Mouse (Mus musculus): ENCODE measurements around the gene Wwox. TPM values are rescaled to one million over a fixed set of nuclear protein-coding genes. Genes with fewer than 3 reads are reported as not detected.

Gene Wwox
- polyA plus RNA-seq, 1 experiment from 2014 or later = 12.1 TPM

- H3K27me3 ChIP-seq (ENCODE audit: poor library complexity, severe bottlenecking) = peaks cover 29% of the 10 kb centered on the region
- no peaks in the 10 kb centered on the region for H3K36me3 ChIP-seq (replicated peaks)
- peaks cover 7% of the 10 kb centered on the region for H3K9me3 ChIP-seq
- H3K4me1 ChIP-seq = peaks cover 47% of the 10 kb centered on the region
- H3K27ac ChIP-seq = no peak overlapping the region
- H3K4me3 ChIP-seq = no peak overlapping the region
- DNase-seq (ENCODE audit: extremely low spot score, low spot score) = no peak
- WGBS = 82% methylated on average over 9 of the region's 9 CpGs
Measured at GRCm38 (mm10) chr8:114909146-114909545, 469.7 kb downstream of the Wwox start.

GRCm38 (mm10) chr8:114911031-114911580 lies 471.7 kb downstream of the Wwox start:
- Histone ChIP-seq H3K4me3 (no peak overlapping the region), H3K4me1 (peaks cover 47% of the 10 kb centered on the region), H3K27me3 (ENCODE audit: poor library complexity, severe bottlenecking) (peaks cover 47% of the 10 kb centered on the region), H3K27ac (no peak overlapping the region), H3K9me3 (no peaks in the 10 kb centered on the region), H3K36me3 (replicated peaks) (no peaks in the 10 kb centered on the region)
- 89% methylated on average over 17 of the region's 17 CpGs for WGBS
- DNase-seq (ENCODE audit: extremely low spot score, low spot score) = no peak

- H3K27me3 ChIP-seq (ENCODE audit: poor library complexity, severe bottlenecking) = peaks cover 47% of the 10 kb centered on the region
- H3K9me3 ChIP-seq = no peaks in the 10 kb centered on the region
- no peaks in the 10 kb centered on the region for H3K36me3 ChIP-seq (replicated peaks)
- H3K27ac ChIP-seq = no peak overlapping the region
- peaks cover 24% of the 10 kb centered on the region; the same call in 1 of the 2 replicates for H3K4me1 ChIP-seq
- H3K4me3 ChIP-seq = no peak overlapping the region
- no peak for DNase-seq (ENCODE audit: extremely low spot score, low spot score)
- WGBS = 92% methylated on average over 7 of the region's 7 CpGs
Measured at GRCm38 (mm10) chr8:114923629-114924028, 484.2 kb downstream of the Wwox start.

- no peak overlapping the region for H3K4me3 ChIP-seq
- no peaks in the 10 kb centered on the region for H3K9me3 ChIP-seq
- peaks cover 47% of the 10 kb centered on the region for H3K4me1 ChIP-seq
- 81% methylated on average over 8 of the region's 8 CpGs for WGBS
- H3K27me3 ChIP-seq (ENCODE audit: poor library complexity, severe bottlenecking) = peaks cover 72% of the 10 kb centered on the region
- H3K36me3 ChIP-seq (replicated peaks) = no peaks in the 10 kb centered on the region
- no peak overlapping the region for H3K27ac ChIP-seq
- no peak for DNase-seq (ENCODE audit: extremely low spot score, low spot score)
Measured at GRCm38 (mm10) chr8:114927412-114927811, 488.0 kb downstream of the Wwox start.

GRCm38 (mm10) chr8:114927917-114928316 lies 488.5 kb downstream of the Wwox start:
- 88% methylated on average over 4 of the region's 4 CpGs for WGBS
- H3K4me1 ChIP-seq = peaks cover 52% of the 10 kb centered on the region
- H3K27me3 ChIP-seq (ENCODE audit: poor library complexity, severe bottlenecking) = peaks cover 69% of the 10 kb centered on the region
- H3K36me3 ChIP-seq (replicated peaks) = no peaks in the 10 kb centered on the region
- H3K27ac ChIP-seq = no peak overlapping the region
- DNase-seq (ENCODE audit: extremely low spot score, low spot score) = no peak
- H3K4me3 ChIP-seq = no peak overlapping the region
- H3K9me3 ChIP-seq = no peaks in the 10 kb centered on the region

- WGBS = 90% methylated on average over 4 of the region's 4 CpGs
- no peak for DNase-seq (ENCODE audit: extremely low spot score, low spot score)
- H3K4me1 ChIP-seq = peaks cover 47% of the 10 kb centered on the region
- no peak overlapping the region for H3K4me3 ChIP-seq
- no peaks in the 10 kb centered on the region for H3K9me3 ChIP-seq
- H3K27me3 ChIP-seq (ENCODE audit: poor library complexity, severe bottlenecking) = peaks cover 65% of the 10 kb centered on the region
- H3K36me3 ChIP-seq (replicated peaks) = no peaks in the 10 kb centered on the region
- H3K27ac ChIP-seq = no peak overlapping the region
Measured at GRCm38 (mm10) chr8:114929597-114929996, 490.1 kb downstream of the Wwox start.

GRCm38 (mm10) chr8:114932071-114932630 lies 492.7 kb downstream of the Wwox start:
- H3K4me3 ChIP-seq = peak overlapping the region; percentile 26; the same call in 1 of the 2 replicates
- H3K4me1 ChIP-seq = peaks cover 62% of the 10 kb centered on the region
- DNase-seq (ENCODE audit: extremely low spot score, low spot score) = no peak

GRCm38 (mm10) chr8:114933248-114933647 lies 493.8 kb downstream of the Wwox start:
- H3K27ac ChIP-seq = no peak overlapping the region
- WGBS = 84% methylated on average over 1 of the region's 1 CpGs
- H3K36me3 ChIP-seq (replicated peaks) = no peaks in the 10 kb centered on the region
- peaks cover 65% of the 10 kb centered on the region for H3K4me1 ChIP-seq
- peaks cover 80% of the 10 kb centered on the region for H3K27me3 ChIP-seq (ENCODE audit: poor library complexity, severe bottlenecking)
- no peak for DNase-seq (ENCODE audit: extremely low spot score, low spot score)
- H3K4me3 ChIP-seq = no peak overlapping the region
- no peaks in the 10 kb centered on the region; the same call in 1 of the 2 replicates for H3K9me3 ChIP-seq

More at GRCm38 (mm10) chr8:114932071-114932630, 492.7 kb downstream of the Wwox start:
- Histone ChIP-seq H3K9me3 (no peaks in the 10 kb centered on the region; the same call in 1 of the 2 replicates), H3K36me3 (replicated peaks) (no peaks in the 10 kb centered on the region), H3K27me3 (ENCODE audit: poor library complexity, severe bottlenecking) (peaks cover 79% of the 10 kb centered on the region), H3K27ac (peak overlapping the region; percentile 62)
- 24% methylated on average over 18 of the region's 18 CpGs for whole genome bisulfite sequencing

- 4% methylated on average over 10 of the region's 10 CpGs for WGBS
- Histone ChIP-seq H3K9me3 (no peaks in the 10 kb centered on the region; the same call in 1 of the 2 replicates), H3K4me3 (no peak overlapping the region), H3K27me3 (ENCODE audit: poor library complexity, severe bottlenecking) (peaks cover 83% of the 10 kb centered on the region), H3K36me3 (replicated peaks) (no peaks in the 10 kb centered on the region), H3K27ac (peak overlapping the region; percentile 54), H3K4me1 (peaks cover 42% of the 10 kb centered on the region)
- DNase-seq (ENCODE audit: extremely low spot score, low spot score) = peak; percentile 74
Measured at GRCm38 (mm10) chr8:114936887-114937286, 497.4 kb downstream of the Wwox start.

- peaks cover 87% of the 10 kb centered on the region for H3K27me3 ChIP-seq (ENCODE audit: poor library complexity, severe bottlenecking)
Measured at GRCm38 (mm10) chr8:114939338-114939737, 499.9 kb downstream of the Wwox start.

GRCm38 (mm10) chr8:114941096-114941495 lies 501.6 kb downstream of the Wwox start:
- no peak overlapping the region for H3K27ac ChIP-seq
- H3K9me3 ChIP-seq = no peaks in the 10 kb centered on the region
- H3K4me1 ChIP-seq = peaks cover 27% of the 10 kb centered on the region
- H3K36me3 ChIP-seq (replicated peaks) = no peaks in the 10 kb centered on the region
- no peak overlapping the region for H3K4me3 ChIP-seq
- WGBS = 94% methylated on average over 5 of the region's 5 CpGs
- DNase-seq (ENCODE audit: extremely low spot score, low spot score) = no peak
- peaks cover 69% of the 10 kb centered on the region for H3K27me3 ChIP-seq (ENCODE audit: poor library complexity, severe bottlenecking)

More at GRCm38 (mm10) chr8:114939338-114939737, 499.9 kb downstream of the Wwox start:
- Histone ChIP-seq H3K9me3 (no peaks in the 10 kb centered on the region; the same call in 1 of the 2 replicates), H3K36me3 (replicated peaks) (no peaks in the 10 kb centered on the region), H3K27ac (no peak overlapping the region), H3K4me3 (no peak overlapping the region), H3K4me1 (peaks cover 31% of the 10 kb centered on the region)
- no peak for DNase-seq (ENCODE audit: extremely low spot score, low spot score)
- WGBS = 89% methylated on average over 8 of the region's 8 CpGs

- no peaks in the 10 kb centered on the region for H3K9me3 ChIP-seq
- H3K27ac ChIP-seq = no peak overlapping the region
- H3K36me3 ChIP-seq (replicated peaks) = no peaks in the 10 kb centered on the region
- H3K4me3 ChIP-seq = no peak overlapping the region
- H3K4me1 ChIP-seq = peaks cover 21% of the 10 kb centered on the region
- peaks cover 66% of the 10 kb centered on the region for H3K27me3 ChIP-seq (ENCODE audit: poor library complexity, severe bottlenecking)
- no peak for DNase-seq (ENCODE audit: extremely low spot score, low spot score)
- WGBS = 91% methylated on average over 9 of the region's 9 CpGs
Measured at GRCm38 (mm10) chr8:114941644-114942043, 502.2 kb downstream of the Wwox start.

- WGBS = 83% methylated on average over 6 of the region's 6 CpGs
- no peaks in the 10 kb centered on the region for H3K36me3 ChIP-seq (replicated peaks)
- H3K4me1 ChIP-seq = no peaks in the 10 kb centered on the region
- H3K27me3 ChIP-seq (ENCODE audit: poor library complexity, severe bottlenecking) = peaks cover 6% of the 10 kb centered on the region
- no peak overlapping the region for H3K27ac ChIP-seq
- H3K9me3 ChIP-seq = no peaks in the 10 kb centered on the region
- no peak overlapping the region for H3K4me3 ChIP-seq
- DNase-seq (ENCODE audit: extremely low spot score, low spot score) = no peak
Measured at GRCm38 (mm10) chr8:114947921-114948320, 508.5 kb downstream of the Wwox start.
